Mouse (Mus musculus) lung, postnatal 25 days (tissue): ENCODE measurements at regions not wholly inside any gene's neighbourhood (a gene's known extent, or its start where the extent isn't known, plus 50 kb on each side); places are given as distances from the start of the nearest gene placed in this dataset.

Experiments
- DNase-seq: peaks from one replicate; pipeline ENCODE4 v3.0.0; 2022; ENCODE audit warnings: low spot score

GRCm38 (mm10) chr2:161166681-161167080 lies 57.8 kb upstream of the Chd6 start:
- no peak for DNase-seq

GRCm38 (mm10) chr2:161165495-161165894 lies 56.6 kb upstream of the Chd6 start:
- no peak for DNase-seq

- no peak for DNase-seq
Measured at GRCm38 (mm10) chr2:161164320-161164719, 55.4 kb upstream of the Chd6 start.
